Mouse (Mus musculus) left cerebral cortex, adult 11 months (tissue): ENCODE results near the gene Zfp661.
A peak's percentile ranks its signal among the peaks of the same experiment; 100 is the strongest.

Experiments used
- DNase-seq: peaks from one replicate; pipeline ENCODE4 v3.0.0; 2022; ENCODE audit warnings: low spot score

The Zfp661 gene

DNA sequence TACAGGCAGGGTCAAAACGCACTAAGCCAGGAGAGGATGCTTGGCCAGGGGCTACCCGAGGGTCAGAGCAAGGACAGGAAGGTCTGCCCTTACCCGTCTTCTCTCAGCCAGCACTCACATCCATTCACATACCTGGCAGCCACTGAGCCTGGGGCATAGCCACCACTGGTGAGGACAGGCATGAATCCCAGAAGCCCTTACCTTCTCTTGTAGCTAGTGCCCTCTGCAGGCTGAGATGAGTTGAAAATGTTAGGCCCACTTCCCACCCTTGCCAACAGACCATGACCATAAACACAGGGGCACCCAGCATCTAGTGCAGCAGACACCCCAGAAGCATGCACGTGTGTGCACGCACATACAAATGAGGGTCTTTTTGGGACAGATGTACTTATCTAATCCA, 35.8 kb downstream of the Zfp661 start:
- no peak for DNase-seq

DNA sequence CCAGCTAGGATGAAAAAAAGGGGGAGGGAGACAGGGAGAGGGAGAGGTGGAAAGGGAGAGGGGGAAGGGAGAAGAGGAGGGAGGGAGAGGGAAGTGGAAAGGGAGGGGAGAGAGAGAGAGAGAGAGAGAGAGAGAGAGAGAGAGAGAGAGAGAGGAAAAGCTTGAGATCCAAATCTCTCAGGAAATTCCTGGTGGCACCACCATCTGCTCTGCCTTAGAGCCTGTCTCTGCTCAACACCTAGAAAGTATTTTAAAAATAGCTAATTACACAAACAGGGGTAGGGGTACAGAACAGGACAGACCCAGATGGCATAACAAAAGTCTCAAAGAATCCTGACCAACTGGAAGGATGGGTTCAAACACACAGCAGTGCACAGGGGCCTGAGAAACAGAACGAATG, 36.4 kb downstream of the Zfp661 start:
- DNase-seq = no peak

DNA sequence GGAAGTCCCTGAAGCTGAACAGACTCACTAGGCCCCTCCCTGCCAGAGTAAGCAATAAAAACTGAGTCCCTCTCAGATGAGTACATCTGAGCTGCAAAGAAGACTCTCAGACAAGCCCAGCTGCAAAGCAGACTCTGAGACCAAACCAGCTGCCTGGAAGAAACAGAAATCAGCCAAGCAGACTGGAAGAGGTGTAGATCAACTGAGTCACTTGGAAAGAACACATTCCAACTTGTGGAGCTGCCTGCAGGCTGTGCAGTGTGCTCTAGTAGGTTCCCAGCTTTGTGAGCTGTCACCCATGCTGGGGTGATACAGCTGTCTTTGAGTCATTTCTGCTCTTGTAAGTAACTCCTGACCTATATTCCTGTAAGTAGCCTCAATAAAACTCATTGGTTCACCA, 37.2 kb downstream of the Zfp661 start:
- DNase-seq = no peak

DNA sequence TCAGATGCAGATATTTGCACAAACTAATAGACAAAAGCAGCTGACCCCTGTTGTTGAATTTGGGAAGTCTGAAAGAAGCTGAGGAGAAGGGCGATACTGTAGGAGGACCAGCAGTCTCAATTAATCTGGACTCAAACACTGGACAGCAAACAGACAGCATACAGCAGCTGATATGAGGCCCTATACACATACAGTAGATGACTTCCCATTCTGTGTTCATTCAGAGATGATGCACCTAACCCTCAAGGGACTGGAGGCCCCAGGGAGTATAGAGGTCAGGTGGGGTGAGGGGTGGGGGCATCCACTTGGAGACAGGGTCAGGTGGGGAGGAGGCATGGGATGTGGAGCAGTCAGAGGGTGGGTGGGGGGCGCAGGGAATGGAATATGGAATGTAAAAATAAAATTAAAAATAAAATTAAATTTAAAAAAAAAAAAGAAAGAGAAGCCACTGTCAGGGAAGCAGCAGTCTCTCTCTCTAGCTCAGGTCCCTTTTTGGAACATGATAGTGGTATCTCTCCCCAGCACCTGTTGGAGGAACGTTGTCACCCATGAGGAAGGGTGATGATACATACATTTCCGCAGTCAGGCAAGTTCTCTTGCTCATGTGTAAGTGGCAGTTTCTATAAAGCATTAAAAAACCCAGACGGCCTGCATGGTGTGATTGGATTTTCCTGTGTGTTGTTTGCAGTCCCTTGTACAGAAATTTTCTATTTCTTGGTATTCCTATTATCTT, 38.4 kb downstream of the Zfp661 start:
- DNase-seq = no peak

DNA sequence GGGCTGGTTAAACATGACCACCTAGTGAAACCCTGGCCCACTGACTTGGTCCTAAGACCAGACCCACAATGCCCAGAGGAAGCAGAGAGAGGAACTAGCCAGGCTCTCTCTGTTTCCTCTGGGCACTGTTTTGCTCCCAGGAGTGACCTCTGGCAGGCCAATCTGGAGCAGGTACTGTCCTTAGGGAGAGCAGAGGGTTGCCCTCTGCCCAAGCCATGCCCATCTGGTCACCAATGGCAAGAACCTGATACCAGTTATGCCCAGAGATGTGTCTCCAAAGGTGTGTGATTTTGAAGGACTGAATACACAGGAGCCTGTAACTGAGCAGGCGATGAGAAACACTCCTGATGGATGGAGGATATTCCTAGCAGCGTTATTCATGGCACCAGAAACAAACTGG, 45.2 kb downstream of the Zfp661 start:
- DNase-seq = no peak

DNA sequence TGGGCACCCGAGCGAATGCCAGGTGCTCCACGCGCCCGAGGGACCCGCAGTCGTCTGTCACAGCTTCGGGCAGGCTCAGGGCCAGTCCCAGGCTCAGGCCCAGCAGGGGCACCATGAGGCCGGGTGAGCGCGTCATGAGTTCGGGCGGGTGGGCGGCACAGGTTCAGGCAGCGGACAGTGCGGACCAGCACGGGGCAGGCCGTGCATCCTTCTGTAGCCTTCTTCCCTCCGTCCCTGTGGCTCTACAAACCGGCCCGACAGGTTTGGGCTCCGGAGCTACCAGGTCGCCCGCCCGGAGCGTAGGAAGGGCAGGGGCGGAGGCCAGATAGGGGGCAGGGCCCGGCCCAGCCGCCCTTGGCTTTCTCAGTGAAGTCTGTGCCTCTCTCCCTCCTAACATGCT, 45.7 kb downstream of the Zfp661 start, which contains the start of gene Prom2:
TSS of gene Prom2 (minus strand) at position 283 of the 400 bp plus-strand sequence.
- no peak for DNase-seq

DNA sequence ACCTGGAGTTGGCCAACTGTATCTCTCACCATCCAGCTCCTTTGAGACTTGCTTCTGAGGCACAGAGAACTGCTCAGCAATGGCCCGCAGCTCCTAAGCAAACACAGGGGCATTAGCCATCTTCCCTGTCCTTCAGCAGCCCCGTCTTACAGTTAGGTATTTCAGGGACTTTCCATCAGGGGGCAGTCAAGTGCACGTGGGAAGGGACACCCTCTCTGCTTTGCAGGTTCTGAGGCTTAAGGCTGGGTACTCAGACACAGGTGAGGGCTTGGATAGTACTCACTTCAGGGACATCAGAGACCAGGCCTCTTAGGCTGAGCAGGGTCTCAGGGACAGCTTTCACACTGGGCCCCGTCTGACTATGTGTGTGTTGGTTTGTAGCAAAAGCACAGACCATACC, 47.4 kb downstream of the Zfp661 start:
- DNase-seq = no peak

DNA sequence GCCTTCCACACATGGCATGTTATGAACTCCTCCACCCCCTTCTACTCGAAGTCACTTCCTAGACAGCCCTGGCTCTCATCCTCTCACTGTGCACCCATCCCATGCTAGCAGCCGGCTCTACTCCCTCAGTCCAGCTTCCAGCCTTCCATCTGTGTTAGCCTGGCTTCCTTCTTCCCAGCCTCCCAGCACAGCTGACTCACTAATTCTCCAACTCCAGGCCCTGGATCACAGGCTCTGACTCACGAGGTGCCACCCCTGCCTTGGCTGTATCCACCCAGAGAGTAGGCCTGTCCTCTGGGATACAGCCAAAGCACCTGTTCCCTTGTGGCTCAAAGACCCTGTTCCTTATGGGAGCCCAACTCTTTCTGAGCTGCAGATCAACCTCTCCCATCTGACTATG, 49.3 kb downstream of the Zfp661 start:
- DNase-seq = no peak

DNA sequence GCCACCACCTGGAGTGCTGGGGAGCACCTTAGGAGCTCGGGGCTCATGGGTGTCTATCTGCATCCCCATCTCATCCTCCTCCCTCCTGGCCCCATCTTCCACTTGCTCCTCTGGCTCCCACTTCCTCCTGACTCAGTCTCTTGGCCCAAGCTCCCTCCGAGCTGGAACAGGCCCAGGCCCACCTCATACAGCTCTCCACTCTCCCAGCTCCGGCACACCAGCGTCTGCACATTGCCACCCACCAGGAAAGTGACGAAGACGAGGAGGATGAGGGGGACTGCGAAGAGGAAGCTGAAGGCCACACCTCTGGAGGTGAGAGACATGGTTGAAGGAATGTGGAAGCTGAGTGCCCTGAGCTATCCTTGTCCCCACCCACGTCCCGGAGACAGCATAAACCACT, 51.5 kb downstream of the Zfp661 start:
- DNase-seq = peak; percentile 48

DNA sequence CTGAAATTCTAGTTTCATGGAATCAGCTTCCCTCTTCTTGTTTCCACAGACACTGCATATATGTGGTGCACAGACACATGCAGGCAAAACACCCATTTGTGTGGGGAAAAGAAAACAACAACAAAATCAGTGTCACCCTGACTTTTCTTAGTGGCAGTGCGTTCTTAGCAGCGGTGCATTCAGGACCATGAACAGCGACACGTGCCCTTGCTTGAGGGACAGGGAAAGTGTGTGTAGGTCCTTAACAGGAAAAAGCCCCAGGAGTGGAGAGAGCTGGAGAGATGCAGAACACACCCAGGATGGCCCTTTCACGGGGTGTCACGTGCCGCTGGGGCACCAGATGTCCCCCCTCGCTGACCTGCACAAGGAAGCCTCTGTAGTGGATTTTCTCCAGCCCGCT, 54.5 kb downstream of the Zfp661 start:
- DNase-seq = no peak

DNA sequence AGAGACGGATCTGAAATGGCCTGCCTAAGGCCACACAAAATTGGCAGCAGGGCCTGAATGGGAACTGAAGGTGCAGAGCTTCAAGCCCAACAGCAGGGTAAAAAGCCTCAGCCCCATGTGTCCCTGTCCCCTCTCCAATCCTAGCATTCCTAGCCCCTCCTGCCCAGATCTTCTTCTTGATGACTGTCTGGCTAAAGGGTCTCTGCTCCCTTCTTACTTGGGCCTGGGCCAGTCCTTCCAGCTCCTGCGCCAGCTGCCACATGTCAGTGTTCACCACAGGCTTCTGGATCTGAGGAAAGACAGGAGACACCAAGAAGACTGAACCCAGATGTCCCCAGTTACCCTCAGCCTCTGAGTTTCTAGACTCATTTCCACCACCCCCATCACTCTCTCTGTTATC, 55.3 kb downstream of the Zfp661 start:
- DNase-seq = no peak

DNA sequence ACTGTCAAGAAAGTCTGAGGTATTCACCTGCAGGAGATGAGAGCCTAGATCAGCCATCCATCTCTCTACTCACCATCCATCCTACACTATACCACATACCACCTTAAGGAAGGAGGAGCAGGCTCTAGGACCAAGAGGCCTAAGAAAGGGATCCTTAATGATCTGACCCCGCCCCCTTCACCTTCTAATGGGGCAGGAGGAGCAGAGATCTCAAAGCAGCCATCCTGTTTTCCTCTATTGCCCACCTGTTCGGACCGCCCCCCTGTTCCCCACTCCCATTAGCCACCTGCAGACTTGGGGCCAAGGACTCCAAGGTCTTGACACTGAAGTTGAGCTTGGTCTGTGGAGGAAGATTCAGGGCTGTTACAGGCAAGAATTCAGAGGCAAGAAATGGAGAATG, 56.5 kb downstream of the Zfp661 start:
- DNase-seq = no peak

DNA sequence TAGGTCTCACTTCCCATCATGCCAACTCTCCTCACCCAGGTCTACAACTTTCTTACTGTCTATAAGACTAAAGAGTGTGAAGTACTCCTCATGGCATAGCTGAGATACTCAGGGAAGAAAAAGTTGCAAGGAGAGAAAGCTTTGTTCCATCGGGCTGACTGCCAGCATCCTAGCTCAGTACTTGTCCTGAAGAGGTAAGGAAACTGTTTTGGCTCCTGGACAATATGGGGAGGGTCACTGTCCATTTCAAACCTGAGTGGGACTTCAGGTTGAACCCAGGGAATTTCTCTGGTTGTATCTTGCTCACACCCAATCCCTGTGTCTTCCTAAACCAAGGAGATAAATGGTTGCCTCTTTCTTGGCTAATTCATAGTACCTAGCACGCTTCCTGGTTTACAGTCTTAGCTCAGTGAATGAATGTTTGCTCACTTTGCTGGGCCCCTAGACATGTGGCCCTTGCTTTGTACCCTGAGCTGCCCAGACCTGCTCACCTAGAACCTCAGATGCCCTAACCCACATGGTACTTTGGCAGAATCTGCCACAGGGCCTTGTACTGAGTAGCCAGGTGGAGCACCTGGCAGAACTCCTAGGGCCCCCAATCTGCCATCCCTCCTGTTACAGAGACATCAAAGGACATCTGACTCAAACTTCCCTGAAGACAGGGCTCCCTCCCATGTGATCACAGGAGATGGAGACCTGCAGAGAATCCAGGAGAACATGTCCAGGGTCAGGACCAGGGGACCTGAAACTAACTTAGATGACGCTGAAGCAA, 61.7 kb downstream of the Zfp661 start:
- DNase-seq = no peak
